Mouse (Mus musculus) embryo, embryonic 10 days (tissue): ENCODE measurements around the gene Tmem59.

Experiments
- DNase-seq: peaks from one replicate; pipeline ENCODE4 v3.0.0-alpha.2; 2015; ENCODE audit warnings: low spot score

Gene Tmem59

DNA sequence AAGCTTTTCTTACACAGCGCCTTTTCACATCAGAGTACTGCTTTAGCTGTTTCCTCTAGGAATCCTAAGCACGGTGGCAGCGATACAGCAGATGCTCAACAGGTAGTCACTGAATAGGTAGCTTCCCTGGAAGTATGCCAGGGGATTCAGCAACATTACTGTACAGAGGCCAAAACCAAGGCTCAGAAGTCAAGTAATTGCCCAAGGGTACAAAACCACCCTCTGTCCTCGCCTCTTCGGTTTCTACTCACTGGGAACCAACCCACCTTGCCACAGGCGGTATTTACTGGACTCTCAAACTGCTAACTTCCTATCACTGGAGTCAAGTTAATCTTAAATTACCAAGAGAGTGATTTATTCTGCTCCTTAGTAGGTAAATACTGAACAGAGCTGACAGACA is 62.0 kb downstream of the Tmem59 start:
- DNase-seq, result no peak

DNA sequence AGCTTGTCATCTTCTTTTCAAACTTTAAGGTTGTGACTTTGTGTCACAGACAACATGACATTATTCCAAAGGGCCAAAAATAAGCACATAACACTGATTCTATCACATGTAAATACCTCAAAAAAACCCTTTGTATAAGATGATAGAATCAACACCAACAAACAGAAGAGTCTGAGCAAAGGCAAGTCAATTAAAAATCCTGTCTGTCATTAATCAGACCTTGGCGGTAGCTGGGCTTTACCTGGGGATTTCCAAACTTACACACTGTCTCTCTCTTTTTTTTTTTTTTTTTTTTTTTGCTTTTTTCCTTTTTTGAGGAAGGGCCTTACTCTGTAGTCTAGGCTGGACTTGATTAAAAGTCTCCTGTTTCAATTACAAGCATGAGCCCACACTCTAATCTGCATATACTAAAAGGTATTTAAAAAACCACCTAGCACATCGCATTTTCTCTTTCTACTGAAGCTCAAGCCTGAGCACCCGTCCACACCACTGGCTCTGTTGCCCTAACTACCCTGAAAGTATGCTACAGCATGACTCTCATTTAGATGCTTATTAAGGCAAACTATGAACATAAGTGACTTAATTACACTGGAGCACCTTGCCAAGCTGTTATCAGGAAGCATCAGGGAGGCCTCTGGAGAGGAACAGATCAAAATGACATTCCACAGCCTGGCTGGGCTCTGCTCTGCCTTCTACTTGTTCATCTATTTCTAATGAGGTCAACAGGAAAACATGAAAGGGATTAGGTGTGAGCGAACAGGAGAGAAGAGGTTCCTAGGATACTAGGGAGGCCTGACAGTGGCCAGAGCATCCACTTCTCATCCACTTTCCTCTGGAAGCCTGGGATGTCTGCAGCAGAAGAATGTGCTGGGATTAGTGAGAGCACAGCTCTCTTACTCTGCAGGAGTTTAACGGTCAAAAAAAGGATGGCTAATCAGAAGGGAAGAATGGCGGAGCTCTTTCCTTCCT is 65.5 kb downstream of the Tmem59 start:
- no peak for DNase-seq

DNA sequence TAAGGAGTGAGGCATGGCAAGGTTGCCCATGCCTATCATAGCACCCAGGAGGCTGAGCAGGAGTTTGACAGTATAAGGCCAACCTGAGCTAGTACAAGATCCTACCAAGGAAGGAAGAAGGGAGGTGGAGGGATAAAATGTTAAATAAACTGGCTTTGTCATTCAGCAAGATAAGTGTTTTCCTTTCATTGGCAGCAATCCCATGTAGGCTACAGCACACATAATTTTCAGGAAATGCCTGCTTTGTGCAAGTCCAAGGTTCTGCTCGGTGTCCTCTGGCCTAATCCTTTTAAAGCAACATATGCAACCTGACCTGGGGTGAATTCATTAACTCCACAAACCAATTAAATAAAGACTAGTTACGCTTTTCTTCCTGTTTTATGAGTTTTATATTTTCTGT is 67.2 kb downstream of the Tmem59 start:
- DNase-seq, result no peak

DNA sequence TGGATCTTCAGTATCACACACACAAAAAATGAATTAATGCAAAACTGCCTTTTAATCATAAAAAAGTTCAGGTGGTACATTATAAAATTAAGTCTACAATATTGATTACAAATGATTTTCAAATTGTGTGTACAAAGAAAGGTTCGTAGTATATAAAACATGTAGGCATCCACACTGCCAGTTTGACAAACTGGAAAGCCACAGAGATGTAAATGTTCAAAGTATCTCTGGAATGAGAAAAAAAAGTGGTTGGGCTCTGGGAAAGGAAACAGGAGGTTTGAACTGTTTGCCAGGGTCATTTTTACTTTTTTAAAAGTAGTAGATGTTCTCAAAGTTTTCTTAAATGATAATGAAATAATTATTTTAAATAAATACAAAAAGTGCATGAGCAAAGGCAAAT is 67.8 kb downstream of the Tmem59 start:
- no peak for DNase-seq

DNA sequence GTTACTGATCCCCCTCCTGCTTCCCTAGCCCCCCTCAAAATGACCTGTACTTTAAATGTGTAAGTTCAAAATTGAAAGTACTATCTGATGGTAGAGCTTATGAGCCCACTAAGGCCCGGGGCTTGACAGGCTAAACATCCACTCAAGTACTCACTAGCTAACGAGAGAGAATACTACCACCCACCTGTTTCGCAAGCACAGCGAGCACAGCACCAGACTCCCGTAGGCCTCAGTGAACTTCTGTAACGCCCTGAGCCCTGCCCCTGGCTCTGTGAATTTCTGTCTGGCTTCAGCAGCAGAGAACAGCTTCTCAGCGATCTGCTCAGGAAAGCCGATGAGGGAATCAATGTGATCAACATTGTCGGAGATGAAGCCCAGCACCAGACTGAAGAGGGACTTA is 68.9 kb downstream of the Tmem59 start:
- no peak for DNase-seq

DNA sequence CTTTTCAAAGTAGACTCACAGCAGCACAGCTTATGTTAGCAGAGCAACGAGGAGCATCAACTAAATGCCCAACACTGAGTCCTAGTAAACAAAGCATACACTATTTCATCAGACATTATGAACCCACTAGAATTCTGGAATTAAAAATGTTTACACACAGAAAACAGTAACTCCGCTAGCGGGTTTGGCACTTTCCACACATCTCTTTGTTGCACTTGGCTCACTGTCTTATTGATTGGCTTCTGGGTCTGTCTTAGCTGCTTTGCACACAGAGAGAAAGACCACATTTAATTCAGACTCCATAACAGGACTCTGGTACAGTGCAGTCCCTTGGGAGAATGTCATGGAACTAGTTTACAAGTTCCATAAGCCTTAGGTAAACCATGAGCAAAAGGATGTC is 69.9 kb downstream of the Tmem59 start:
- DNase-seq, result no peak

DNA sequence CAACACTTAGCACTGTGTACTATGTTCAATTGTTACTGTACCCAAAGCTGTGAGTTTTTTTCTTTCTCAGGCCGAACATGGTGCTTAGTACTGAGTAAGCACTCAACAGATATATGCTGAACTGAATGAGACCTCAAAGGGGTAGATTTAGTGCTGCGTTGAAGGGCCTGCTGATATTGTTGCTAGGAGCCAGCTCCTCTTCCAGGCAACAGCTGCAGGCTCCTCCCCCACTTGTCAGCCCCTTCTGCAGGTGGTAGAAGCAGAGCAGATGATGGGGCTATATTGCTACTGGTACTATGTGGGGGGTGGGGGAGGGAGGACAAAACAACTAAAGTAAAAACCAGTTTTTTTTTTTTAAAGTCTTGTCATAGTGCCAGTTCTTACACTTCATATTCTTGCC is 71.3 kb downstream of the Tmem59 start:
- no peak for DNase-seq

DNA sequence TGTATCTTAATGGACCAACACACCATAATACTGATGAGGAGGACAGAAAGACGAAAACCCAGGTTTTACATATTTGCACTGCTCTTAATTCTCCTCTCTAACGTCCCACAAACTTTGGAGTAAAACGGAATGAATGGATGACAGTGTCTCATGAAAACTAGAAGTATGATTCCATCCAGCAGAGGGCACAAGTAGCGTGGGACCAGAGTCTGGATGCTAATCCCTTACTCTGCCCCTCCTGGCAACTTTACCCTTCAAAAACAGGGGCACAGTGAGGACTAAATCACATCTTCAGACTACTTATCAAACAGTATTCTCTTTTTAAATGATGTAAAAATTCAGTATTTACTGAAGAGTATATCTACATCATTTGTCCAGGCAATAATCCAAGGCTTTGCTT is 72.3 kb downstream of the Tmem59 start:
- peak; percentile 83 for DNase-seq
